Mouse (Mus musculus) liver, adult 2 months (tissue): ENCODE data around the gene Zfp507. TPM values are rescaled to one million over a fixed set of nuclear protein-coding genes. Genes with fewer than 3 reads are reported as not detected.
A peak's percentile ranks its signal among the peaks of the same experiment; 100 is the strongest.

Experiments
- DNase-seq: peaks from one replicate; pipeline ENCODE4 v3.0.0-alpha.2; 2011; ENCODE audit warnings: low read depth, low spot score; ENCODE audit errors: extremely low read depth
- H3K27ac ChIP-seq: fragments of 200-500 bp; replicated peaks from 2 replicates; pipeline ENCODE4 v1.5.1; 2012; ENCODE audit warnings: low read depth, mild to moderate bottlenecking, control low read depth, inconsistent platforms, low read length; ENCODE audit not compliant: insufficient read depth
- H3K27me3 ChIP-seq: fragments of 200-500 bp; 2 replicates; pipeline ENCODE4 v1.6.1; 2012; ENCODE audit warnings: mild to moderate bottlenecking, moderate library complexity, low read length, inconsistent platforms; ENCODE audit not compliant: control insufficient read depth, insufficient read depth
- H3K36me3 ChIP-seq: fragments of 200-500 bp; 2 replicates; pipeline ENCODE4 v1.6.1; 2012; ENCODE audit warnings: low read length, inconsistent platforms; ENCODE audit not compliant: control insufficient read depth, insufficient read depth
- H3K4me1 ChIP-seq: fragments of 200-500 bp; 2 replicates; pipeline ENCODE4 v1.6.1; 2011; ENCODE audit warnings: low read length; ENCODE audit not compliant: control insufficient read depth, insufficient read depth
- H3K4me3 ChIP-seq: fragments of 200-500 bp; 2 replicates; pipeline ENCODE4 v1.5.1; 2011; ENCODE audit warnings: low read depth, mild to moderate bottlenecking, control low read depth, low read length, moderate library complexity; ENCODE audit not compliant: insufficient read depth
- H3K79me2 ChIP-seq: fragments of 200-500 bp; 2 replicates; pipeline ENCODE4 v1.6.1; 2012; ENCODE audit warnings: inconsistent platforms, mild to moderate bottlenecking, low read length, moderate library complexity; ENCODE audit not compliant: control insufficient read depth, insufficient read depth
- H3K9ac ChIP-seq: fragments of 200-500 bp; 2 replicates; pipeline ENCODE4 v1.6.1; 2012; ENCODE audit warnings: low read depth, mild to moderate bottlenecking, control low read depth, inconsistent platforms, low read length
- CTCF ChIP-seq: fragments of 200-500 bp; IDR thresholded peaks from 2 replicates; pipeline ENCODE4 v1.5.1; 2011; ENCODE audit warnings: low read depth, low read length, control low read depth
- POLR2A ChIP-seq: fragments of 200-500 bp; IDR thresholded peaks from 2 replicates; pipeline ENCODE4 v1.6.1; 2011; ENCODE audit warnings: low read length, control low read depth; ENCODE audit not compliant: insufficient read depth; ENCODE audit errors: extremely low read depth
- WGBS: fragments of 180-500 bp; shearing (Covaris S2); methylation state at CpG from one replicate; pipeline ENCODE4 v1.1.7; 2018; 5-methylcytosine and 5-hydroxymethylcytosine counted together
- polyA plus RNA-seq: library from polyadenylated mRNA; depleted of rRNA; stranded (reverse); fragments of >200 nt; gene quantifications from 2 replicates; pipeline ENCODE4 v1.2.3, GENCODE M21; 2012
- total RNA-seq: library from RNA; depleted of rRNA; stranded (reverse); fragments of >200 nt; gene quantifications from 2 replicates; pipeline ENCODE4 v1.2.3, GENCODE M21; 2014

The Zfp507 gene
- total and polyA plus RNA-seq, 2 experiments = 4.9 to 12.2 TPM

GRCm38 (mm10) chr7:35813306-35813705 is 10.5 kb upstream of the Zfp507 start:
- DNase-seq = no peak
- H3K27me3 ChIP-seq = no peaks in the 10 kb centered on the region
- H3K4me3 ChIP-seq = no peak overlapping the region
- no peaks in the 10 kb centered on the region for H3K36me3 ChIP-seq
- H3K9ac ChIP-seq = no peak overlapping the region
- TF ChIP-seq POLR2A = no peak
- TF ChIP-seq CTCF = no peak
- 90% methylated on average over 11 of the region's 11 CpGs for WGBS
- H3K4me1 ChIP-seq = no peaks in the 10 kb centered on the region
- H3K27ac ChIP-seq = no peak overlapping the region
- no peaks in the 10 kb centered on the region for H3K79me2 ChIP-seq

GRCm38 (mm10) chr7:35810736-35811135 is 7.9 kb upstream of the Zfp507 start:
- no peaks in the 10 kb centered on the region for H3K79me2 ChIP-seq
- H3K4me1 ChIP-seq = no peaks in the 10 kb centered on the region
- WGBS = 30% methylated on average over 8 of the region's 8 CpGs
- H3K27me3 ChIP-seq = no peaks in the 10 kb centered on the region
- H3K36me3 ChIP-seq = no peaks in the 10 kb centered on the region
- no peak overlapping the region for H3K9ac ChIP-seq
- H3K4me3 ChIP-seq = no peak overlapping the region
- DNase-seq = peak; percentile 52
- H3K27ac ChIP-seq = no peak overlapping the region
- TF ChIP-seq POLR2A = no peak
- TF ChIP-seq CTCF = peak; percentile 42; the same call in 1 of the 2 replicates

- Histone ChIP-seq H3K79me2 (peaks cover 9% of the 10 kb centered on the region; the same call in 1 of the 2 replicates), H3K27ac (no peak overlapping the region), H3K27me3 (no peaks in the 10 kb centered on the region), H3K9ac (no peak overlapping the region), H3K4me1 (peaks cover 3% of the 10 kb centered on the region; the same call in 1 of the 2 replicates), H3K36me3 (peaks cover 11% of the 10 kb centered on the region), H3K4me3 (no peak overlapping the region)
- no peak for DNase-seq
- no peak for TF ChIP-seq POLR2A
- no peak for TF ChIP-seq CTCF
- 88% methylated on average over 10 of the region's 10 CpGs for WGBS
These were observed 1.4 kb upstream of the Zfp507 start for GRCm38 (mm10) chr7:35804206-35804605.

- Histone ChIP-seq H3K27ac (peak overlapping the region; percentile 74), H3K36me3 (peaks cover 25% of the 10 kb centered on the region), H3K4me3 (peak overlapping the region; percentile 84), H3K9ac (peak overlapping the region; percentile 93), H3K79me2 (peaks cover 9% of the 10 kb centered on the region; the same call in 1 of the 2 replicates), H3K4me1 (peaks cover 3% of the 10 kb centered on the region; the same call in 1 of the 2 replicates), H3K27me3 (no peaks in the 10 kb centered on the region)
- peak; percentile 33 for DNase-seq
- TF ChIP-seq POLR2A (no peak), CTCF (no peak)
- under 1% methylated on average over 35 of the region's 49 CpGs for WGBS
These were observed 450 bp downstream of the Zfp507 start for GRCm38 (mm10) chr7:35802201-35802905.

GRCm38 (mm10) chr7:35796123-35796522 is 6.7 kb downstream of the Zfp507 start:
- 57% methylated on average over 7 of the region's 7 CpGs for WGBS
- no peak overlapping the region for H3K4me3 ChIP-seq
- peaks cover 53% of the 10 kb centered on the region for H3K36me3 ChIP-seq
- peaks cover 7% of the 10 kb centered on the region for H3K79me2 ChIP-seq
- TF ChIP-seq POLR2A (no peak), CTCF (no peak)
- DNase-seq = no peak
- H3K27me3 ChIP-seq = no peaks in the 10 kb centered on the region
- H3K4me1 ChIP-seq = peaks cover 15% of the 10 kb centered on the region
- H3K9ac ChIP-seq = no peak overlapping the region
- no peak overlapping the region for H3K27ac ChIP-seq

- H3K27ac ChIP-seq = no peak overlapping the region
- peaks cover 10% of the 10 kb centered on the region for H3K79me2 ChIP-seq
- no peak overlapping the region for H3K4me3 ChIP-seq
- H3K36me3 ChIP-seq = peaks cover 60% of the 10 kb centered on the region
- no peaks in the 10 kb centered on the region for H3K27me3 ChIP-seq
- no peak for DNase-seq
- 70% methylated on average over 12 of the region's 12 CpGs for WGBS
- no peak overlapping the region for H3K9ac ChIP-seq
- no peak for TF ChIP-seq POLR2A
- TF ChIP-seq CTCF = no peak
- peaks cover 13% of the 10 kb centered on the region for H3K4me1 ChIP-seq
These were observed 8.6 kb downstream of the Zfp507 start for GRCm38 (mm10) chr7:35794145-35794664.
